Mouse (Mus musculus) spleen, adult 2 months (tissue): ENCODE measurements around the gene Shisa3. TPM values are rescaled to one million over a fixed set of nuclear protein-coding genes. Genes with fewer than 3 reads are reported as not detected.
A peak's percentile ranks its signal among the peaks of the same experiment; 100 is the strongest.

Experiments used
- DNase-seq, 2 experiments: peaks; one replicate each; pipeline versions ENCODE4 v3.0.0 to v3.0.0-alpha.2; 2012 to 2021; ENCODE audit warnings: low spot score in 2 of 2, low read depth in 1 of 2
- H3K27ac ChIP-seq: fragments of 200-500 bp; 2 replicates; pipeline ENCODE4 v1.5.1; 2012; ENCODE audit warnings: low read length, inconsistent platforms; ENCODE audit not compliant: insufficient read depth
- H3K27me3 ChIP-seq: fragments of 200-500 bp; 2 replicates; pipeline ENCODE4 v1.6.1; 2012; ENCODE audit warnings: mild to moderate bottlenecking, moderate library complexity, low read length, inconsistent platforms; ENCODE audit not compliant: control insufficient read depth, insufficient read depth
- H3K36me3 ChIP-seq: fragments of 200-500 bp; 2 replicates; pipeline ENCODE4 v1.6.1; 2012; ENCODE audit warnings: mild to moderate bottlenecking, low read length, inconsistent platforms; ENCODE audit not compliant: control insufficient read depth, insufficient read depth
- H3K4me1 ChIP-seq: fragments of 200-500 bp; 2 replicates; pipeline ENCODE4 v1.6.1; 2011; ENCODE audit warnings: inconsistent platforms; ENCODE audit not compliant: control insufficient read depth, insufficient read depth, insufficient read length
- H3K4me3 ChIP-seq: fragments of 200-500 bp; 2 replicates; pipeline ENCODE4 v1.5.1; 2011; ENCODE audit warnings: mild to moderate bottlenecking, inconsistent platforms; ENCODE audit not compliant: insufficient read depth, insufficient read length; ENCODE audit errors: extremely low read depth
- CTCF ChIP-seq: fragments of 200-500 bp; IDR thresholded peaks from 2 replicates; pipeline ENCODE4 v1.5.1; 2011; ENCODE audit warnings: mild to moderate bottlenecking, inconsistent platforms; ENCODE audit not compliant: insufficient read depth, insufficient read length, insufficient replicate concordance; ENCODE audit errors: extremely low read depth
- POLR2A ChIP-seq: fragments of 200-500 bp; IDR thresholded peaks from 2 replicates; pipeline ENCODE4 v1.6.1; 2011; ENCODE audit warnings: low read depth, low read length, inconsistent platforms
- WGBS: fragments of 180-500 bp; shearing (Covaris S2); methylation state at CpG from one replicate; pipeline ENCODE4 v1.1.7; 2018; 5-methylcytosine and 5-hydroxymethylcytosine counted together
- polyA plus RNA-seq: library from polyadenylated mRNA; depleted of rRNA; stranded (reverse); fragments of >200 nt; gene quantifications from 2 replicates; pipeline ENCODE4 v1.2.3, GENCODE M21; 2012; rRNA removed

Shisa3 gene
- 1.1 and 1.6 TPM in 2 replicates for polyA plus RNA-seq

DNA sequence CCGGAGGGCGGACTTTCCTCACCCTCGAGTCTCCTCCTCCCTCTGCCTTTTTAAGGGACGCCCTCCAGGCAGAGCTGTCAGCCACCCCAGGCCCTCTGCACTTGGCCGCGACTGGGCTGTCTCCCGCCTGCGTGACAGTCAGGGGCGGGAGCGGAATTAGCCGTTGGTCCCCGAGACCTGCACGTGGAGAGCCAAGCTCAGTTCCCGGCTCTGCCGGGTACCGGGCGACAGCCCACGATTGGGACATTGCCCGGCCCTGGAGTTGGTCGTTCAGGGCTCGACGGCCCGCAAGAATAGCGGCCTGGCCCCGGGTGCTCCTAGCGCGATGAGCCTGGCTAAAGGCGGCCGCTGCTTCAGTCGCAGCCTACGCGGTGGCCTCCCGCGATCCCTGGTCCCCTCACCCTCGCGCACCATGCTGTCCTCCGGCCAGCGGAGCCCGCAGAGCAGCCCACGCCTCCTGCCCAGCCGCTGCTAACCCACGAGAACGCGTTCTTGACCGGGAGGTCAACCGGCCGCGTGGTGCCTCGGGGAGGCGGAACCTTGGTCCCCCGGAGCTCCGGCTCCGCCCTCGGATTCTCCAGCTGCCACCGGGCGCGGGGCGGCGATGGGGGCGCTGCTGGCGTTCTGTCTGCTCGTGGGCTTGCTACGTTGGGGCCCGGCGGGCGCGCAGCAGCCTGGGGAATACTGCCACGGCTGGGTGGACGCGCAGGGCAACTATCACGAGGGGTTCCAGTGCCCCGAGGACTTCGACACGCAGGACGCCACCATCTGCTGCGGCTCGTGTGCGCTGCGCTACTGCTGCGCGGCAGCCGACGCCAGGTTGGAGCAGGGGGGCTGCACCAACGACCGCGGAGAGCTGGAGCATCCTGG, at the start of gene Shisa3:
Gene Shisa3 (plus strand): TSS at position 79 of the 870 bp plus-strand sequence.
- 1% methylated on average over 86 of the region's 86 CpGs for WGBS
- Histone ChIP-seq H3K27me3 (peaks cover 31% of the 10 kb centered on the region), H3K27ac (no peak within 1 kb of the TSS), H3K36me3 (no peaks in the 10 kb centered on the region), H3K4me3 (peak within 1 kb of the TSS; percentile 57), H3K4me1 (peaks cover 13% of the 10 kb centered on the region)
- DNase-seq, result peak in 1 of 2 experiments; percentile 6
- TF ChIP-seq POLR2A (no peak), CTCF (no peak)

DNA sequence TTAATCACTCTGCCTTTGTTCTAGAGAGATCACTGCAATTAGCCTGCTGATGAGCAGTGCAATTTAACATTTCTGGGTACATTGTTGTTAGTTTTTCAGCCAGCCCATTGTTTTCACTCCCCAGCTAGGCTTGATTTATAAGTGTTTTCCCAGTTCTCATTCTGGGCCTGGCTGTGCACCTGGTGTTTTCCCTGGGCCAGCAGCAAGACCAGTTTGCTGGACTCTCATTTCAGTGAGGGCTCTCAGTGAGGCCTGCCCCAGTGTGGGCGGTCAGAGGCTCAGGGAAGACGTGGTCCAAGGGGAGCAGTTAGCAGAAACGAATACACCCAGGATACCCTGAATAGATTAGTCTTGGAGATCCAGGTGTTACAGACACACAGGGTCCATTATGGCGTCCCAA, 49.0 kb upstream of the Shisa3 start:
- no peak for TF ChIP-seq CTCF
- WGBS, result 87% methylated on average over 4 of the region's 4 CpGs
- Histone ChIP-seq H3K27me3 (no peaks in the 10 kb centered on the region), H3K4me1 (no peaks in the 10 kb centered on the region), H3K4me3 (no peak overlapping the region), H3K27ac (no peak overlapping the region), H3K36me3 (no peaks in the 10 kb centered on the region)
- no peak for DNase-seq

DNA sequence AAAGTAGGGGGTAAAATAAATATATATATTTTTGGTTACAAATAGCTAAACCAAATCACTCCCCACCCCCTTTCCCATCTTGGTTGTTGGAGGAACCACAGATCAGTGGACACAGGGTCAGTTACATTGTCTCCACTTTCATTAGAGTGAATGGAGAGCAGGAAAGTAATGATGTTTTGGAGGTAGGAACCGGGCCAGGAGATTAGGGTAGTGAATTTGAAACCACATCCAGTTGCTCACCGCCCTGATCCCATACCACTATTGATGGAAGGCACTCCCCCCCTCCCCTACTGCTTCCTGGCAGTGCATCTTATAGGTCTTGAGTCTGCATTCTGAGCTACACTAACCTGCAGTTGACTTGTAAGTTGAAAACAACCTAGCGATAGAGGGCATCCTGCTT, 48.6 kb upstream of the Shisa3 start:
- Histone ChIP-seq H3K27me3 (no peaks in the 10 kb centered on the region), H3K27ac (no peak overlapping the region), H3K4me1 (no peaks in the 10 kb centered on the region), H3K4me3 (no peak overlapping the region), H3K36me3 (no peaks in the 10 kb centered on the region)
- DNase-seq, result no peak
- TF ChIP-seq CTCF (no peak), POLR2A (no peak)
- WGBS, result 79% methylated on average over 3 of the region's 3 CpGs

DNA sequence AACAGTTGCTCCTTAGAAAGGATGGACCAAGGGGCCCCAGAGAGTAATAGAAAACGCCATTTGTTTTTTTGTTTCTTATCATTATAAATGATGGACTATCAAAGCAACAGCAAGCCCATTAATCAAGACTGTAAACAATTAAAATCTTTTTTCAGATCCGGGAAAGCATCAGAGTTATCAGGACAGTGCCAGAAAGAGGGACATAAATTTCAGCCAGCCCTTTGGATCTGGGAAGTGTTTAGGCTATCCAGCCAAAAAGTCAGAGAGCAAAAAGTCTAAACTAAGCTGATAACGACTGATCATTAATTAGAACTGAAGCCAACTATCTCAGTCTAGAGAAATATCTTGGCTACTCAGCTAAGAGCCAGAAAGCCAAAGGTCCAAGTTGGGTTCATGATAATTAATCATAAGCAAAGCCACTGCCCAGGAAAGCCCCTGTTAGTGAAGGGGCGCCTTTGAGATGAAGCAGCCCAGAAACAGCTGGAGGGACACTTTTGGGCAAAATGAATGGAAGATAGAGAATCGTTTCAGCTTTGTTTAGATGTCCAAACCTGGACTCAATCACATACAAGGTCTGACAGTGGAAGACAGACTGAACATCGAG, 35.0 kb upstream of the Shisa3 start:
- no peaks in the 10 kb centered on the region for H3K4me1 ChIP-seq
- H3K27ac ChIP-seq, result no peak overlapping the region
- WGBS, result 75% methylated on average over 6 of the region's 6 CpGs
- no peak overlapping the region for H3K4me3 ChIP-seq
- DNase-seq, result no peak
- H3K36me3 ChIP-seq, result no peaks in the 10 kb centered on the region
- TF ChIP-seq POLR2A (no peak), CTCF (no peak)
- H3K27me3 ChIP-seq, result no peaks in the 10 kb centered on the region

DNA sequence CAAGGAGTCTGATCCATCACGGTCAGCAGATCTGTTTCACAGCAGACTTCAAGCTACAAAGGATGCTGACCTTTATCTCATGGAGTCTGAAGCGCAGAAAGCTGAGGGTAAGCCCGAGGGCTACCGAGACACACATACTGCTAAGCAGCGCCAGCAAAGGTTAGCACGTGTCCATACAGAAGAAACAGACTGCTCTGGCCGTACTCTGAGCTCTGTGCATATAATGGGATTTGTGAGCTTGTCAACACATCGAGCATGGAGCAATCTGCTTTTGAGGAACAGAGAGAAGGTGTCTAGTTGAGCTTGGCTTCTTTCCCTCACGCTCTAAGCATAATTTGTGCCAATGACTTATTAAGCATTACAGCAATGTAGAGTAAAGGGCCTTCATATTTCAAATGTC, 33.6 kb upstream of the Shisa3 start:
- Histone ChIP-seq H3K27ac (no peak overlapping the region), H3K36me3 (no peaks in the 10 kb centered on the region), H3K27me3 (no peaks in the 10 kb centered on the region), H3K4me1 (no peaks in the 10 kb centered on the region), H3K4me3 (no peak overlapping the region)
- DNase-seq, result no peak
- WGBS, result 88% methylated on average over 9 of the region's 9 CpGs
- TF ChIP-seq CTCF (no peak), POLR2A (no peak)

DNA sequence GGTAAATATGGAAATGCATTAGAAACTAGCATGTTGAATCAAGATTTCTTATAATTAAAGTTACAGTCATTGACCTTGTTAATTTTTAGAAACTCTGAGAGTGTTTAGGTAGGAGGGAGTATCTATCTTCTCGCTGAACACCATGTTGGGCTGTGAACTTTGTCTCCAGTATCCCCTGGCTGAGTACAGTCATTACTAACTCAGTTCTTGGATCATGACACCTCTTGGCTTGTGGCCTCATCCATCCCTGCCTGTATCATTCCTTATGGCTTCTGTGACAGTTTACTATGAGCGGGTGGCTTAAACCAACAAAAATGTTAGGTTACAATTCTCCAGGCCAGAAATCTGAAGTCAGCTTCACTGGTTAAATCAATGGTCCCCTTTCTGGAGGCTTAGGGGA, 32.0 kb upstream of the Shisa3 start:
- H3K27ac ChIP-seq, result no peak overlapping the region
- H3K27me3 ChIP-seq, result no peaks in the 10 kb centered on the region
- H3K4me1 ChIP-seq, result no peaks in the 10 kb centered on the region
- 88% methylated on average over 2 of the region's 2 CpGs for WGBS
- TF ChIP-seq POLR2A (no peak), CTCF (no peak)
- H3K36me3 ChIP-seq, result no peaks in the 10 kb centered on the region
- DNase-seq, result no peak
- no peak overlapping the region for H3K4me3 ChIP-seq
